Mouse (Mus musculus): ENCODE data around the gene Gm29776. TPM values are rescaled to one million over a fixed set of nuclear protein-coding genes. Genes with fewer than 3 reads are reported as not detected.
A peak's percentile ranks its signal among the peaks of the same experiment; 100 is the strongest.

Gm29776 gene
- polyA plus RNA-seq, 1 experiment from 2014 or later: 0.32 TPM

DNA sequence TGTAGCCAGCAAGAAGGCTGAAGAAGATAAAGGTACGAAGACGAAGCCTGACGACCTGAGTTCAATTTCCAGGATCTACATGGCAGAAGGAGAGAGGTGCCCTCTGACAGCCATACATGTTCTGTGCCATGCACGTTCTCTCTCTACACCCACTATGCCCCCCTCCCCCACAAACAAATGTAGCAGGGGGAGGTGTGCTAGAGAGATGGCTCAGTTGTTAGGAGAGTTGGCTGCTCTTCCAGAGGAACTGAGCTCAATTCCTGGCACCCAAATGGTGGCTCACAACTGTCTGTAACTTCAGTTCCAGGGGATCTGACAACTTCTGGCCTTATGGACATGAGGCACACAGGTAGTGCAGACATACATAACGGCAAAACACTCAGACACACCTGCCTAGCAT lies 22.3 kb downstream of the Gm29776 start:
- Histone ChIP-seq H3K36me3 (replicated peaks) (peaks cover 42% of the 10 kb centered on the region), H3K9me3 (no peaks in the 10 kb centered on the region), H3K4me2 (no peak overlapping the region), H3K27me3 (replicated peaks) (no peaks in the 10 kb centered on the region), H3K4me1 (no peaks in the 10 kb centered on the region), H3K27ac (no peak overlapping the region), H3K4me3 (no peak overlapping the region), H3K9ac (no peak overlapping the region)
- WGBS: 89% methylated on average over 5 of the region's 5 CpGs
- ATAC-seq (replicated peaks): no peak

DNA sequence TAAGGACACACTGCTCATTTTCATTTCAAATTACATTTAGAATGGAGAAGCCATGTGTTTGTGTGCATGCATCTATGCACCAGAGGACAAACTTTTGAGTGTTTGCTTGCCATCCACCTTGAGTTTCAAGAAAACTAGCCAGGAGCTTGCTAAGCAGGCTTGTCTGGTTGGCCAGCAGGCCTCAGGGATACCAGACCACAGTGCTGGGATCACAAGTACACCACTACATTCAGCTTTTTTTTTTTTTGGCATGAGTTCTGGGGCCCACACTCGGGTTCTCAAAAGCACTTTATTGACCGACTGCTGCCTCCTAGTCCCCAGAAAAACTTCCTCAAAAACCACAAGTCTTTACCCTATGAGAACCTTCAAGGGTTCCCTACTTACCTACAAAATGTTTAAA lies 24.3 kb downstream of the Gm29776 start:
- Histone ChIP-seq H3K4me3 (no peak overlapping the region), H3K27me3 (replicated peaks) (no peaks in the 10 kb centered on the region), H3K4me1 (no peaks in the 10 kb centered on the region), H3K36me3 (replicated peaks) (peaks cover 46% of the 10 kb centered on the region), H3K4me2 (no peak overlapping the region), H3K9ac (no peak overlapping the region), H3K9me3 (no peaks in the 10 kb centered on the region), H3K27ac (no peak overlapping the region)
- no peak for ATAC-seq (replicated peaks)
- 83% methylated on average over 2 of the region's 2 CpGs for WGBS

DNA sequence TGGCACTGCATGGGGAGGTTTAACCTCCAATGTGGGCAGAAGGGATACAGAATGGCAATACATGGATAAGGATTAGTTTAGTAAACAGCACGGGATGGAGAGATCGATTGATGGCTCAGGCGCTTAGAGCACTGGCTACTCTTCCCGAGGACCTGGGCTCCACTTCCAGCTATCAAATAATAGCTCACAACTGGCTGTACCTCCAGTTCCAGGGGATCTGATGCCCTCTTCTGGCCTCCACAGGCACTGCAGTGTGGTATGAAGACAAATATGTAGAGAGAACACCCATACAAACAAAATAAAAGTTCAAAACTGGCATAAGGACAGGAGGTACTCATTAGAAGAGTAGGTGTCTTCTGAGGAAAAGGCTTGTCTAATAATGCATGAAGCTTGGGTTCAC lies 29.3 kb downstream of the Gm29776 start:
- Histone ChIP-seq H3K4me1 (no peaks in the 10 kb centered on the region), H3K4me3 (no peak overlapping the region), H3K36me3 (replicated peaks) (peaks cover 50% of the 10 kb centered on the region), H3K4me2 (no peak overlapping the region), H3K27ac (no peak overlapping the region), H3K27me3 (replicated peaks) (no peaks in the 10 kb centered on the region), H3K9ac (no peak overlapping the region), H3K9me3 (no peaks in the 10 kb centered on the region)
- 78% methylated on average over 4 of the region's 4 CpGs for WGBS
- no peak for ATAC-seq (replicated peaks)

DNA sequence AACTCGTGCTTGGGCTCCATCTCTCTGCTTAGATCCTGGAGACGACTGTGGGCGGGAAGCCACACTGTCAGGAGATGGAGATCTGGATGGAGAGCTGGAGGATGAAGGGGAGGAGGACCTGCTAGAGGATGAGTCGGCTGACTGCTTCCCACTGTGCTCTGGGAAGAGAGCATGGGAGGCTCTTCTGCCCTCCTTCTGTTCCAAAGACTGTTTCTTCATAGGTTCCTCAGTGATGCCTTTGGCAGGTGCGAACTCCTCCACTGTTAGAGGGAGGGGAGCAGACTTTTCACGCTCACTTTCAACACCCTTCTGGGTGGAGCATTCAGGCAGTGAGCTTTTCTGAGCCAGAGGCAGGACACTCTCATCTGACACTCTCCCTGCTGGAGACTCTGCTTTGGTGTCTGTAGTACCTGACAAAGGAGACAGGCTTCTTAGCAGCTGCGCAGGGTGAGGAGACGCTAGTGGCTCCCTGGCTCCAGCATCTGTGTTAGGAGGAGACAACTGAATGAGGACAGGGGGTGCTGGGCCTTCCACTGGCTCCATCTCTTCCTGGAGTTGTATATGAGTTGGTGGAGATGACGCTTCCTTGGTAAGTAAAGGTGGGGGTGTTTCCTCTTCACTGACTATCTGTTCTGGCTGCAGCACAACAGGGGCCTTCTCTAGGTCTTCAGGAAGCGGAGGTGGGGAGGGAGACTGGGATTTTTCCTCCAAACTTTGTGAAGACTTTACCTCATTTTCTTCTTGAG lies 34.0 kb downstream of the Gm29776 start:
- Histone ChIP-seq H3K27ac (no peak overlapping the region), H3K4me1 (no peaks in the 10 kb centered on the region), H3K9ac (no peak overlapping the region), H3K36me3 (replicated peaks) (peaks cover 83% of the 10 kb centered on the region), H3K4me2 (no peak overlapping the region), H3K4me3 (no peak overlapping the region), H3K27me3 (replicated peaks) (no peaks in the 10 kb centered on the region), H3K9me3 (no peaks in the 10 kb centered on the region)
- 92% methylated on average over 10 of the region's 10 CpGs for WGBS
- no peak for ATAC-seq (replicated peaks)

DNA sequence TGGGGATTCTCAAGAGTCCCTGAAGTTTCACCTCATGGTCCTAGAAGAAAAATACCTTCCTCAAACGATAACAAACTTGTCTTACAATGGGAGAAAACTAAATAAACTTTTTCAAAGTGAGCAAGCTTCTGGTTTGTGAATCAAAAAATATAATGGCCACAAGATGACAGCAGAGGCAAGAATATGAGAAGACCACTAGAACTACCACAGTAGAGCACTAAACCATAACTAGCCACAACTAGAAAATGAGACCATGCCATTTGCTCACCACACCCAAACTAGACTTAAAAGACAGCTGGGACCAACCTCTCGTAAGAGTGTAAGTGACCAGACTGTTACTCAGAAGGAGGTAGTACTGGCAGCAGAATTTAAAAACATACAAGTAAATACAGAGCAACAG lies 38.6 kb downstream of the Gm29776 start:
- H3K36me3 ChIP-seq (replicated peaks): peaks cover 85% of the 10 kb centered on the region
- H3K4me3 ChIP-seq: no peak overlapping the region
- H3K27me3 ChIP-seq (replicated peaks): no peaks in the 10 kb centered on the region
- H3K27ac ChIP-seq: no peak overlapping the region
- ATAC-seq (replicated peaks): no peak
- H3K9me3 ChIP-seq: no peaks in the 10 kb centered on the region
- 95% methylated on average over 2 of the region's 2 CpGs for WGBS
- no peak overlapping the region for H3K4me2 ChIP-seq
- no peaks in the 10 kb centered on the region for H3K4me1 ChIP-seq
- no peak overlapping the region for H3K9ac ChIP-seq

DNA sequence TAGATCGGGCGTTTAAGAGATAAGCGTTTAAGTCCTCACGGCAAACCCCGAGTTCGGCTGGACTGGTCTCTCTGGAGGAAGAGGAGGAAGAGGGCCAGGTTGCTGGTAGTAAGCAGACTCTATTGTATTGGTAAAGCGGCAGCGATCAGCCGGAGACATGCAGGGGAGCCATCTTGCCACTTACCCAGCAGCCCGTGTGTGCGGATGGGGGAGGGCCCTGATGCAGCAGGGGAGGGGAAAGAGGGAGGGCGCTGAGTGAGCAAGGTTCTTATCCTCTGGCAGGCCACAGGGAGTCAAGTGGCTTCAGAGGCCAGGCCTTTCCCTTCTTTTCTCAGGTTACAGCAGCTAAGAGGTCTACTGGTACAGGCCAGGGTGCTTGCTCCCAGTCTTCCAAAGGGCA lies 45.1 kb downstream of the Gm29776 start:
- WGBS: 0% methylated on average over 12 of the region's 12 CpGs

DNA sequence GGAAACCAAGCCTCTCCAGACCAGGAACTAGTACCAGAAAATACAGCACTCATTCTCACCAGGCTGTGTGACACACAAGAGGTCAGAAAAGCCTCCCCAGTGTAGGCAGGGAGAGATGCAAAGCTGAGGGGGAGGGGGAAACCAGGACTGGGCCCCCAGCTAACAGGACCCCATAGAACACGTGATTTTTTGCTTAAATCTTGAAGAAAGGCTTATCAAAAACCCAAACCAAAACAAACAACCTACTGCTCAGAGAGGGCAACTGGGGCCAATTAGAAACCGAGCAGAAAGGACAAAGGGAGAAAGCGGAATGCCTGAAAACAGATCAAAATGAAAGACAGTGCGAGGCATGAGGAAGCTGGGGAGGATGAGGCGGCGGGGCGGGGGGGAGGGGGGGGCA lies 45.8 kb downstream of the Gm29776 start:
- 1% methylated on average over 7 of the region's 7 CpGs for WGBS
- peaks cover 53% of the 10 kb centered on the region for H3K4me1 ChIP-seq

More for the DNA sequence above, 45.1 kb downstream of the Gm29776 start:
- H3K27me3 ChIP-seq (replicated peaks): no peaks in the 10 kb centered on the region
- H3K4me1 ChIP-seq: peaks cover 47% of the 10 kb centered on the region
- H3K4me3 ChIP-seq: peak overlapping the region; percentile 66
- no peaks in the 10 kb centered on the region for H3K9me3 ChIP-seq
- H3K9ac ChIP-seq: peak overlapping the region; percentile 76
- H3K27ac ChIP-seq: peak overlapping the region; percentile 87
- ATAC-seq (replicated peaks): peak; percentile 89
- H3K4me2 ChIP-seq: peak overlapping the region; percentile 88
- H3K36me3 ChIP-seq (replicated peaks): peaks cover 31% of the 10 kb centered on the region; the same call in 1 of the 2 replicates

DNA sequence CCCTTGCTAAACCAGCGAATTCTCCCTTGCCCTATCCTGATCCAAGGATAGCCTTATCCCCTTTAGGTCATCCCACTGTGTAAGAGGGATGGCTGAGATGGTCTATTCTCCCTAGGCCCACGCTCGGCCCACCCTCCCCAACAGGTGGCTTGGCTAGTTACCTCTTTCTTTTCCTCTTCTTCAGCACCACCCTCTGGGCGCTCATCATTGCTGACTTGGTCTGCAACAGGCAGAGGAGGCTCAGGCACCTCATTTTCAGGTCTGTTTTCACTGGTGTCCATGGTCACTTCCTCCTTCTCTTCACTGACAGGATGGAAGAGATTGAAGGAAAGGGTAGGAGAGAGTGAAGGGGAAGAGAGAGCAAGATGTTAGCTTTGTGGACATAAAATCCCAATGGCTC lies 47.1 kb downstream of the Gm29776 start:
- no peak overlapping the region for H3K4me3 ChIP-seq
- no peaks in the 10 kb centered on the region for H3K9me3 ChIP-seq
- peak overlapping the region; percentile 87 for H3K27ac ChIP-seq
- peaks cover 53% of the 10 kb centered on the region for H3K4me1 ChIP-seq
- H3K36me3 ChIP-seq (replicated peaks): peaks cover 27% of the 10 kb centered on the region
- no peak overlapping the region for H3K9ac ChIP-seq
- WGBS: 67% methylated on average over 4 of the region's 4 CpGs
- peak overlapping the region; percentile 88 for H3K4me2 ChIP-seq
- ATAC-seq (replicated peaks): peak; percentile 19
- no peaks in the 10 kb centered on the region for H3K27me3 ChIP-seq (replicated peaks)

More for the DNA sequence above, 45.8 kb downstream of the Gm29776 start:
- Histone ChIP-seq H3K9me3 (no peaks in the 10 kb centered on the region), H3K27me3 (replicated peaks) (no peaks in the 10 kb centered on the region), H3K9ac (peak overlapping the region; percentile 76), H3K4me2 (peak overlapping the region; percentile 88), H3K4me3 (peak overlapping the region; percentile 66), H3K36me3 (replicated peaks) (peaks cover 26% of the 10 kb centered on the region; the same call in 1 of the 2 replicates), H3K27ac (peak overlapping the region; percentile 87)
- no peak for ATAC-seq (replicated peaks)

DNA sequence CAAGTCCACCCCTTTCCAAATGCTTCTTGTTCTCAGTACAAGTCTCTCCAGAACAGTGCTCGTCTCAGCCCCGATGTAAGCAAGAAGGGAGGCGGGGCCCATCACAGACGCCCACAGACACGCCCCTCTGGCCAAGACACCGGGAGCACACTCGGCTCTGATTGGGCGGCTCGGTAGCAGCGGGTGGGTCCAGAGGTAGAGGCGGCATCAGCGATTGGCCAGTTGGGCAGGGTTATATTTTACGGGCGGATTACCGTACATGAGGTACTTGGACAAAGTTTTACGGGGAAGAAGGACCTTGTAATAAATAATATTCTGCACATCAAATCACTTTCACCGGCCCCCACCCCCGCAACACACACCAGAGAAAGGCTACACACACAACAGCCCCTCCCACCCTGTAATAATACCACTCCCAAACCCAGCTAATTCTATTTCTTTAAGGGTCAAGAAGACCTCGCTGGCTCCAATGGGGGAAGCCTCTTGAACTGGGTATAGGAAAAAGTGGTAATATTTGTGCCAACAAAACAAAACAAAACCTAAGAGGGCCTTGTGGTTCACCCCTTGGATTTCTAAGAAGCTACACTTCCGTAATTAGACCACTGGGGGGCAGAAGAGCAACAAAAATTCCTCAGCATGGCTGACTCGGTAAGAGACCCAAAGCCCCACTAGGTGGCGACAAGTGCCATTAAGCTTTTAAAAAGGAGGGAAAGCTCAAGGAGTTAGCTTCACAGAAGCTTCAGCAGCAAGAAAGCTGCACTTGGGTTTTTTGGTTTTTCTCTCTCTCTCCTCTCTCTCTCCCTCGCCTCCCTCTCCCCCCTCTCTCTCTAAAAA lies 47.8 kb downstream of the Gm29776 start:
- WGBS: 62% methylated on average over 23 of the region's 23 CpGs
- Histone ChIP-seq H3K27me3 (replicated peaks) (no peaks in the 10 kb centered on the region), H3K4me2 (peak overlapping the region; percentile 88), H3K27ac (peak overlapping the region; percentile 87), H3K9ac (no peak overlapping the region), H3K36me3 (replicated peaks) (peaks cover 28% of the 10 kb centered on the region), H3K4me1 (peaks cover 53% of the 10 kb centered on the region), H3K9me3 (no peaks in the 10 kb centered on the region), H3K4me3 (0 out of 2 replicates have a peak overlapping the region, but pooled peaks have one; percentile 7)
- ATAC-seq (replicated peaks): peak; percentile 35

DNA sequence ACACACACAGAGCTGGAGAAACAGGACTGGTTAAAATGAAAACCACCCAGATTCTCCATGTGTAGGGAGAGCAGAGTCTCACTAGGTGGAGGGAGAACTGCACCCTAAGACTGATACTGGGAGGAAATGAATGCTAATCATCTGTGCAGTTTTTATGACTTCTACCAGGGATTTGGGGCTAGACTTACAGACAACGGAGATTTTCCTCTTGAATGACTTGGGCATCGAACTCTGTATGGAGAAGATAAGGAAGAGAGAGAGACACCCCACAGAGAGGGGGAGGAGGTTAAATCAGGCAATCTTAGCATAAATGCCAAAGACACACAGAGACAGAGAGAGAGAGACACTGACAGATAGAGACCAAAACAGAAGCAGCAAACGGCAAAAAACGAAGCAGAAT lies 50.7 kb downstream of the Gm29776 start:
- Histone ChIP-seq H3K9ac (no peak overlapping the region), H3K4me1 (peaks cover 44% of the 10 kb centered on the region), H3K36me3 (replicated peaks) (peaks cover 53% of the 10 kb centered on the region), H3K27me3 (replicated peaks) (no peaks in the 10 kb centered on the region), H3K4me3 (no peak overlapping the region), H3K4me2 (no peak overlapping the region), H3K27ac (no peak overlapping the region), H3K9me3 (no peaks in the 10 kb centered on the region)
- no peak for ATAC-seq (replicated peaks)
- WGBS: 60% methylated on average over 4 of the region's 4 CpGs

DNA sequence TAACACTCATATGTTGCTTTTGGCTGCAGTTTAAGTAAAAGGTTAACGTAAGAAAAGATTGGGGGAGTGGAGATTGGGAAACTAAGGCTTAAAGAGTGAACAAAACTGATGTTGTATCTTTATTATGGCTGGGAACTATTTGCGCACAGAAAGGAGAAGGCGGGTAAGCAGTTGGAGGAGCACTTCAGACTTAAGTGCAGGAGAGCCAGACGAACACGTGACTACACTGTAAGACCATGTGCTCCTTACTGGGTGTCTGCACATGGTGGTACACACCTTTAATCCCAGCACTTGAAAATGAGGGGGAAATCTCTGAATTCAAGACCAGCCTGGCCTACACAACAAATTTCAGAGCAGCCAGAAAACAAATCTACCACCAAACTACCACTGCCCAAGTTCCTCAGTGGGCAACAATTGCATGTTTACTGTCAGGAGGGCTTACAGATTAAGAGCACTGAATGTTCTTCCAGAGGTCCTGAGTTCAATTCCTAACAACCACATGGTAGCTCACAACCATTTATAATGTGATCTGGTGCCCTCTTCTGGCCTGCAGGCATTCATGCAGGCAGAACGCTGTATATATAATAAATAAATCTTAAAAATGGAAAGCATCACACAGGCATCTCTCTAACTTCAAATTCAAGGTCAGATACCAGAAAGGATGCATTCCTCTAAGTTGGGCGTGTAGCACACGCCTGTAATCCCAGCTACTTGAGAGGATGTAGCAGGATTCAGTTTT lies 51.6 kb downstream of the Gm29776 start:
- 94% methylated on average over 8 of the region's 8 CpGs for WGBS
- Histone ChIP-seq H3K27me3 (replicated peaks) (no peaks in the 10 kb centered on the region), H3K36me3 (replicated peaks) (peaks cover 61% of the 10 kb centered on the region), H3K9ac (no peak overlapping the region), H3K9me3 (no peaks in the 10 kb centered on the region), H3K4me2 (no peak overlapping the region), H3K27ac (no peak overlapping the region), H3K4me3 (no peak overlapping the region), H3K4me1 (peaks cover 39% of the 10 kb centered on the region)
- ATAC-seq (replicated peaks): no peak

DNA sequence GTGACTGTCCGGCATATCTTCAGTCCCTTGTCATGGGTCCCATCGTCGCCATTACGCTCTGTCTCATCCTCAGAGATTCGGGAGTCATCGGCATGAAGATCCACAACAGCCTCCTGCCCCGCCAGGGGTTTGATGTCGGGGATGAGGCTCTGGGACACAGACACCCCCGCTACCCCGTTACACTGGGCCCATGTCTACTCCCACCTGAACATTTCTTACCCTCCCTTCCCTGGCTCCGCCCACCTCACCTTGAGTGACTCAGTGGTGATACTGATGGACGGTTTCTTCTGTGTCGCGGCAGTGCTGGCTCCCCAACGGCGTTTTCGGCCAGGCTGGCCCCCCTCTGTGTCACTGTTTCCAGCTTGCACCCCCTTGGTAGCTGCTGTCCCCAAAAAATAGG lies 52.2 kb downstream of the Gm29776 start:
- Histone ChIP-seq H3K4me3 (no peak overlapping the region), H3K27me3 (replicated peaks) (no peaks in the 10 kb centered on the region), H3K9me3 (no peaks in the 10 kb centered on the region), H3K9ac (no peak overlapping the region), H3K36me3 (replicated peaks) (peaks cover 61% of the 10 kb centered on the region), H3K4me1 (peaks cover 37% of the 10 kb centered on the region), H3K4me2 (no peak overlapping the region), H3K27ac (no peak overlapping the region)
- no peak for ATAC-seq (replicated peaks)
- 96% methylated on average over 17 of the region's 17 CpGs for WGBS

Measured in midbrain, embryonic 15.5 days (tissue).